Mouse (Mus musculus): ENCODE data around the gene Csnk1g2.
A peak's percentile ranks its signal among the peaks of the same experiment; 100 is the strongest.

Csnk1g2 gene

DNA sequence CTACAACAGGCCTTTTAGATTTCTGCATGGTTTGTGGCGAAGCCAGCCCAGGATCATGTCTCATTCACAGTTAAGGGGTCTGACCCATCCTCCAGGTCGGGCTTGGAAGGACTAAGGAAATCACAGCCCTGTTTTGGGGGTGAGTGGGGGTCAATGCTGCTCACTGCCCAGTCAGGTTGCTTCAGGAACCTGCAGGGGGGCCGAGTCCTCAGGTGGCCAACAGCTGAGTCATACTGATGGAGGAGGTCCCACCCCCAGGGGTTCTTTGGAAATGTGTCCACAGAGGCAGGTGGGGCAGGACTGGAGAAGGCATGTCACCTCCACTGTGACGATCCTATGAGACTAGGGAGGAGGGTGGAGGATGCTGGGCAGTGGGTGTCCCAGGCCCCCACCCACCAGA is 42.8 kb downstream of the Csnk1g2 start:
- peak in 1 of 2 experiments; percentile 57 for DNase-seq (ENCODE audit: low spot score in 2 of 2)

DNA sequence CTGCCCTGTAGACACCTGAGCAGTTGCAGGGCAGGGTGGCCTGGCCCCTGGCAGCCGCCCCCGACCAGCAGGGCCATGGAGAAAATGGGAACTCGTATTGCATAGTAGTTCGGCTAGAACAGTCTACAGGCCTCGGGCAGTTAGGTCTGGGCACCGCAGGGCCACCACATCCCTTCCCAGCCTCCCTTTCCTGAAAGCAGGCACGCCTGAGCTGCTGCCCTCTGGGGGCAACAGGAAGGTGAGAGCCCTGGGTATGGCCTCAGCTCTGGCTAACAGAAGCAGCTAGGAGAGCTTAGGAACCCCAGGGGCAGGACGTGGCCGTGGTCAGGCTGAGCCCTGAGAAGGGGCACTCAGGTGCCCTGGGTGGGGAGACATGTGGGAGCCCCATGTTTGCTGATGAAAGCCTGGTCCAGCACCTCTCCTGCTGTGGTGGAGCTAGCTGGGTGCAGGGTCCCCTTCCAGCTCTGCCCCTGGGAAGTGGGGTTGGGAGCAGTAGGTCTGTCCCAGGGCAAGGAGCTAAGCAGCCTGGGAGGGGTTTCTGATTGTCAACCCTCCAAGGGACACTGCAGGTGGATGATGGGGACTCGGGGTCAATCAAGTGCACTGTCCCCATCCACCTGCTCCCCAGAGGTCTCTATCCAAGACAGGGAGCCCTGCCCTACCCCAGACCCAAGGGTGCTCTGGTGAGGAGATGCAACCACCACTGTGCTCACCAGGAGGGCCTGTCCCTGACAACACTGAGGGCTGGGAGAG is 43.5 kb downstream of the Csnk1g2 start:
- no peak for DNase-seq (ENCODE audit: low spot score in 2 of 2)

DNA sequence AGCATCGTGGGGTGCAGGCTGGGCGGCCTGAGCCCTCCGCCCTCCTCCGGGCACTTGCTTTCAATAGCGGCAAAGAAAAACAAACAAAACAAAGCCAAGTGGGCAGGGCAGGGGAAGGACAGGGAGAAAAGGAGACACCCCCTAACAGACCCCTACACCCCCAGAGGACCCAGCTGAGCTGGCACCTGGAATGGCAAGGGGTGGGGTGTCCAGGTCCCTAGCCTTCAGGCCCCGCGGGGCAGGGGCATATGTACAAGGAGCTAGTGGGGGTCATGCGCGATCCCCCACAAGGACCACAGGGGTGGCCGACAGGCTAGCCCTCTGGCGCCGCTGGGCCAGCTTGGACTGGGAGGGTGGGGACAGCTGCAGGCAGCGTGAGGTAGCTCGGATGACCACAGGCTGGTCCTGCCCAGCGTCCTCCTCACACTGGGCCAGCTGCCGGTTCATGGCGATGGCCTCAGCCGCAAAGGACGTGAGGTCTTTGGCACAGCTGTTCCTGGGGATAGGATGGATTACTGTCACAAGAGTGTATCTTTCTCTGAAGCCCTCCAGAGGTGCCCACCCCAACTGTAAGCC is 44.3 kb downstream of the Csnk1g2 start:
- DNase-seq (ENCODE audit: low spot score in 2 of 2) = no peak

DNA sequence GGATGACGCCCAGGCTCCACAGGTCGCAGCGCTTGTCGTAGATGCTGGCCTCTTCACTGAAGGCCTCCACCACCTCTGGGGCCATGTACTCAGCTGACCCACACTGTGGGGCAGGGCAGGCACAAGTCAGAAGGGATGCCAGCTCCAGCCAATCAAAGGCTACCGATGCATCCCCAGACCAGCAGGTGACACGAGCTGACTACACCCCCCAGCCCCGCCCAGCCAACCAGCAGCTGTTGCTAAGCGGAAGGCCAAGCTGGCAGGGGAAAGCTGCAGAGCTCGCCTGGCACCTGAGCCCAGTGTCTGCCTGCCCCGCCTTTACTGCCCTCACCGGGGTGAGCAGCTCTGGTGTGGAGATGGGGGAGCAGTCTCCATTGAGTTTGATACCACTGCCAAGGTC is 46.0 kb downstream of the Csnk1g2 start:
- DNase-seq (ENCODE audit: low spot score in 2 of 2) = peak in 1 of 2 experiments; percentile 82

GRCm38 (mm10) chr10:80669018-80669417 is 46.4 kb downstream of the Csnk1g2 start:
- DNase-seq (ENCODE audit: low spot score in 2 of 2) = no peak

GRCm38 (mm10) chr10:80669737-80670485 is 47.3 kb downstream of the Csnk1g2 start:
- DNase-seq (ENCODE audit: low spot score in 2 of 2) = peak in 1 of 2 experiments; percentile 87

DNA sequence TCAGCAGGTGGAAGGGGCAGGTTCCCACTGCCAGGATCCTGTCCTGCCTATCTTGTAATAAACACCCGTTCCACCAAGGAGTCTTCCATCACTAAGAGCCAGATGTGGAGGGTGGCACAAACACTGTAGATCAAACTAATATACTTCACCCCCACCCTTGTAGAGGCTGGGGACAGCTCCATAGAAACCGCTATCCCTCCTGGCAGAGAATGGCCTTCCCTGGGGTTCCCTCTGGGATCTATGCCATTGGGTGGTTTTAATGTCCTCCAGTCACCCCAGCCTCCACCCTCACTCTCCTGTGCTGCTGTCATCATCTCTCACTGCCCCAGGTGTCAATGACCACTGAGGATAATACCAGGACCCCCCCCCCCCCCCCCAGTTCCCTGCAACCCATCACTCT is 47.9 kb downstream of the Csnk1g2 start:
- DNase-seq (ENCODE audit: low spot score in 2 of 2) = no peak

DNA sequence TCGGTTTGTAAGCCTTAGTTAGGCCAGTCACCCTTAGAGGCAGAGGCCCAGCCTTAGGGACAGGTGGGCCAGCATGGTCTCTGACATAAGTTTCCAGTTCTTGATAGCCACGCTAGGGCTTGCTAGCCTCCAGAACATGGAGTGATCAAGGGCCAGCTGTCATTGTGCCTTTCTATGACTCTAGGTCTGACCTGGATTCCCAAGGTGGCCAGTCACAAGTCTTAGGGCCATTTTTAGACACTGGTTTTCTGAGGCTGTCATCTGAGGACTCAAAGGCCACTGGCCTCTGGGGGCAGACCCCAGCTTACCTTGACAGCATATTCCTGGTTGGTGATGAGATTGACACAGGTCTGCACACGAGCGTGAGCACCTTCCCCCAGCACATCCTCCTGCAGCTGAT is 48.6 kb downstream of the Csnk1g2 start:
- DNase-seq (ENCODE audit: low spot score in 2 of 2) = no peak

GRCm38 (mm10) chr10:80671936-80672690 is 49.5 kb downstream of the Csnk1g2 start:
- no peak for DNase-seq (ENCODE audit: low spot score in 2 of 2)

- no peak for DNase-seq (ENCODE audit: low spot score in 2 of 2)
Observed at GRCm38 (mm10) chr10:80673690-80674089, 51.1 kb downstream of the Csnk1g2 start.

DNA sequence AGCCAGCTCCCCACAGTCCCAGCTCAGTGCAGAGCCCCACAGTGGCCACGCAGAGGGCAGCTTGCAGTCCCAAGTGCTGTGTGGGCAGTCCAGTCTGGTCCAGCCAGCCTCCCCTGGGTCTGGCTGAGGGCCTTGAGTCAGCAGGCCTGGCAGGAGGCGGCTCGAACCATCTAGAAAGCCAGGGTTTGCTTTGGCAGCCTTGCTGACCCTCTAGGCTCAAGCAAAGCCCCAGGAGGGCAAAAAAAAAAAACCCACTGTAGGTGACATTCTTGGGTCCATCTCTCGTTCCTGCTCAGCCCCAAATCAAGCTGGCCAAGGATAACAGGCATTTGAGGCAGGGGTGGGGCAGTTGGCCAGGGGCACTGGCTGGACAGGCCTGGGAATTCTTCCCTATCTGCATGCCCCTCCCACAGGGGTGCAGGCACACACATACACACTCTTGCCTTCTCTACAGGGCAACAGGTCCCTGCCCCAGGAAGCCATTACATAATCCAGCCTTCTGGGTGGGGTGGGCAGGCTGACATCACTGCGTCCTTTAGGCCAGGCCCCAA is 51.6 kb downstream of the Csnk1g2 start:
- DNase-seq (ENCODE audit: low spot score in 2 of 2) = peak in 1 of 2 experiments; percentile 66

- DNase-seq (ENCODE audit: low spot score in 2 of 2) = no peak
Observed at GRCm38 (mm10) chr10:80674851-80675404, 52.3 kb downstream of the Csnk1g2 start.

- no peak for DNase-seq (ENCODE audit: low spot score in 2 of 2)
Observed at GRCm38 (mm10) chr10:80675405-80676197, 53.0 kb downstream of the Csnk1g2 start.

DNA sequence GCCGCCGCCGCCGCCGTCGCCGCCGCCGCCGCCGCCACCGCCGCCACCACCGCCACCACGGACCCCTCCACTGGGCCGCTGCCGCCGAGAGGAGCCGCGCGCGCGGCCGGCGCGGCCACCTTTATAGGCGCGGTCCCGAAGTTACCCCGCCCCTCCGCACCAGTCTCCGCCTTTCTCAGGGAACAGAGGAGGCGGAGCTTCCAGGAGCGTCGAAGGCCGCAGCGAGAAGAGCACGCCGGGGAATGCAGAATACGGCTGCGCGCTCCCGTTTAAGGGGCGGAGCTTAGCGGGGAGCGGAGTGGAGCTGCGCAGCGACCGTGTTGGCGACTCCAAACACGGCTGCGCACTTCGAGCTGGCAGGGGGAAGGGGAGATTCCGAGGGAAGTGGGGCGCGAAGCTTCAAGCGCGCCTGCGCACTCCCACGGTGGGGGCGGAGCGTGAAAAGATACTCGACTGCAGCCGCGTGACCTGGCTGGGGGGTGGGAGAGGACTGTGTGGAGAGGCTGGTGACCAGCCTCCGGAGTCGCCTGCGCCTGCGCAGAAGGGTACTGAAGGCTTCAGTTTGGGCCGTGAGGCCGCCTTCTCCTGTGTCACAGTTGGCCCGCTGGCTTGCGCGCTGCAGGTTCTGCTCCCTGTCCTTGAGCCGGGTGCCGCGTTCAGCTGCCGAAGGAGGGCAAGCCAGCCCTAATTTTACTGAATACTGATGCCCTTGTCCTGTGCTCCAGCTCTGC is 53.7 kb downstream of the Csnk1g2 start:
- peak; percentile 98 to 99 for DNase-seq (ENCODE audit: low spot score in 2 of 2)

GRCm38 (mm10) chr10:80677128-80677875 is 54.7 kb downstream of the Csnk1g2 start:
- peak in 1 of 2 experiments; percentile 43 for DNase-seq (ENCODE audit: low spot score in 2 of 2)

- peak; percentile 90 to 97 for DNase-seq (ENCODE audit: low spot score in 2 of 2)
Observed at GRCm38 (mm10) chr10:80677942-80678436, 55.4 kb downstream of the Csnk1g2 start, which contains the start of gene Mknk2. TSS of gene Mknk2 (minus strand) at chr10:80678112.

GRCm38 (mm10) chr10:80678601-80679377 is 56.2 kb downstream of the Csnk1g2 start:
- peak in 1 of 2 experiments; percentile 53 for DNase-seq (ENCODE audit: low spot score in 2 of 2)

All from urinary bladder, postnatal 36 days (tissue).